Mouse (Mus musculus) right cerebral cortex, postnatal 36 days (tissue): ENCODE results near the gene Ino80d.
A peak's percentile ranks its signal among the peaks of the same experiment; 100 is the strongest.

Experiments
- DNase-seq, 2 experiments: peaks; one replicate each; pipeline ENCODE4 v3.0.0; 2022; ENCODE audit warnings: low spot score in 2 of 2, mixed read lengths in 1 of 2

Ino80d gene

DNA sequence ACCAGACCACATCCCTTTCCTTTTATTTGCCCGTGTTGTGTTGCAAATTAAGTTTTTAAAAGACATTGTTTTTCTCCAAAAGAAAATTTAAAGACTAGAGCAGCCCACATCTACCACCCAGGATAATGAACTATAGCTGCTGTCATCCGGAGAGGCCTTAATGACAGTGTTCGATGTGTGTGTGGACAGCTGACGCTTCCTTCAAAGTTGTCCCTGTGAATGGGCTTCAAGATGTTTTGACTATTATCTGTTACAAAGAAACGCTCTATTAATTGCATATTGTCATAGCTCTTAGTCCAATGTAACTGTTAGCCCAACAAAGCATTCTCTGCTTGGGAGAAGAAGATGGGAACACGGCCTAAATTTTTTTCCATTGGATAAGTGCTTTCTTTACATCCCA, 200.0 kb downstream of the Ino80d start:
- DNase-seq, result no peak

- DNase-seq, result no peak
Observed at GRCm38 (mm10) chr1:62911426-62911825, 203.0 kb downstream of the Ino80d start.

DNA sequence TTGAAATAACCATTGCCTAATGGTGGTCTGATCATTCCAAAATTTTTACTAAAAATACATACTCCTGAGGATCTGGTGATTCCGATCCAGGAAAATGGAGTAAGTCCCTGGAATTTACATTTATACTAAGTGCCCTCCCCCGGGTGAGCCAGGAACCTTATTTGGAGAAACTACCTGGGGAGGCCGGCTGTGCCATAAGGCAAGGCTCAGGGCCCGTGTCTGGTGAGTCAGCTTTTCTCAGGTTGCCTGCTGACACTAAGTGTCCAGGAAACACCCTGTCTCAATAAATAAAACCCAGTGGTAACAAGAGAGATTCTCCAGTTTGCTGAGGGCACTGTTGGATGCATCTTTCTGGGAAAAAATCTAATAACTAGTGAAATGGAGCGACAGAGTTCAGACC, 205.3 kb downstream of the Ino80d start:
- no peak for DNase-seq

- peak; percentile 65 to 82 for DNase-seq
Observed at GRCm38 (mm10) chr1:62908508-62908907, 206.0 kb downstream of the Ino80d start.
